9 mouse cellular contexts compared by ENCODE assay signal in the genomic region with DNA sequence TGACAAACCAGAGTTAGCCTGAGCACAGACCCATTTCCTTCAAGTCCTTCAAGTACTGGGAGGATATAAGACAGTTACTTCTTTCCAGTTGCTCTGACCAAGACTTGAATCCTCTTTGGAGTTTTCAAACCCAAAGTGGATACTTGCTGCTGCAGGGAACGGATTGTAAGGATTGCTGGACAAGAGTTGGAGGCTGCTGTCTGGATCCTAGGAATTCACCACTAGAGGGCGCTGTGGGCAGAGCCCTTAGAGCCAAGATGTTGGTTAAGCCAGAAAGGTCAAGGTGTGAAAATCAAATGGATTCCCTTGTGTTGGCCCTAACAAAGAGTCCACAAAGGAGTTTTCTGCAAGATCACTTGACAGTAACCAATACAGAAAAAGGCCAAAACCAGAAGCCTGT. TPM values are rescaled to one million over a fixed set of nuclear protein-coding genes. Genes with fewer than 3 reads are reported as not detected.
DNase-seq lines count a peak whose midpoint lies in the region; ATAC-seq and TF ChIP-seq lines count a peak whose summit lies in the region.
"Had no signal": no experiment of that assay in that cellular context is flagged by ENCODE, and none has a peak within 500 bp of the region (broad histone marks: within the 10 kb centered on the region; RNA-seq: fewer than 3 reads in every experiment).

No protein-coding gene starts in this region.

- H3K9ac ChIP-seq in lung, postnatal 0 days (replicated peaks; ENCODE audit: low read depth): no peak overlapping the region
- H3K9ac ChIP-seq: hindbrain, embryonic 15.5 days; stomach, embryonic 15.5 days had no signal

- no peak overlapping the region for H3K4me3 ChIP-seq in lung, postnatal 0 days (ENCODE audit: low read depth, low read length)
- no peak overlapping the region for H3K4me3 ChIP-seq in spleen, adult 2 months (ENCODE audit: extremely low read depth, insufficient read depth, insufficient read length)
- H3K4me3 ChIP-seq: hindbrain, embryonic 15.5 days; stomach, embryonic 15.5 days had no signal

- 11% methylated on average over 2 of the region's 2 CpGs for WGBS in lung, postnatal 0 days
- WGBS in spleen, adult 2 months: 5% methylated on average over 2 of the region's 2 CpGs

- H3K27ac ChIP-seq in lung, postnatal 0 days (ENCODE audit: low read length): no peak overlapping the region
- no peak overlapping the region for H3K27ac ChIP-seq in spleen, adult 2 months (ENCODE audit: insufficient read depth, low read length)
- H3K27ac ChIP-seq: hindbrain, embryonic 15.5 days; stomach, embryonic 15.5 days had no signal

- no peaks in the 10 kb centered on the region for H3K9me3 ChIP-seq in lung, postnatal 0 days (ENCODE audit: low read length)
- H3K9me3 ChIP-seq: hindbrain, embryonic 15.5 days; stomach, embryonic 15.5 days had no signal

- ATAC-seq in lung, postnatal 0 days: no peak

- TF ChIP-seq POLR2A in spleen, adult 2 months (IDR thresholded peaks at IDR 0.05; ENCODE audit: low read depth, low read length): no peak

- H3K4me2 ChIP-seq in lung, postnatal 0 days (replicated peaks; ENCODE audit: low read depth, low read length): no peak overlapping the region
- H3K4me2 ChIP-seq: hindbrain, embryonic 15.5 days; stomach, embryonic 15.5 days had no signal

- no peaks in the 10 kb centered on the region for H3K36me3 ChIP-seq in lung, postnatal 0 days (ENCODE audit: insufficient read depth, low read length)
- H3K36me3 ChIP-seq in spleen, adult 2 months (ENCODE audit: control insufficient read depth, insufficient read depth, low read length): no peaks in the 10 kb centered on the region
- H3K36me3 ChIP-seq: hindbrain, embryonic 15.5 days; stomach, embryonic 15.5 days had no signal

- DNase-seq in urinary bladder, postnatal 14 days (ENCODE audit: low spot score): peak; percentile 65
- DNase-seq in urinary bladder, postnatal 4 days (ENCODE audit: low spot score in 2 of 2): no peak
- DNase-seq in adrenal gland, postnatal 14 days: peak; percentile 82
- peak; percentile 80 for DNase-seq in embryo, embryonic 11 days
- DNase-seq in kidney, postnatal 4 days: peak; percentile 75 to 78
- peak; percentile 72 for DNase-seq in lung, postnatal 0 days (ENCODE audit: low spot score)
- DNase-seq in spleen, adult 2 months (ENCODE audit: low read depth in 1 of 2, low spot score in 2 of 2): peak; percentile 50 to 71

- no peaks in the 10 kb centered on the region for H3K27me3 ChIP-seq in lung, postnatal 0 days (replicated peaks; ENCODE audit: insufficient read depth, low read length)
- H3K27me3 ChIP-seq in spleen, adult 2 months (ENCODE audit: control insufficient read depth, insufficient read depth, low read length): no peaks in the 10 kb centered on the region
- H3K27me3 ChIP-seq: hindbrain, embryonic 15.5 days; stomach, embryonic 15.5 days had no signal

- H3K4me1 ChIP-seq in lung, postnatal 0 days (ENCODE audit: insufficient read depth, low read depth, low read length): peaks cover 6% of the 10 kb centered on the region; the same call in 1 of the 2 replicates
- no peaks in the 10 kb centered on the region for H3K4me1 ChIP-seq in spleen, adult 2 months (ENCODE audit: control insufficient read depth, insufficient read depth, insufficient read length)
- H3K4me1 ChIP-seq: hindbrain, embryonic 15.5 days; stomach, embryonic 15.5 days had no signal

- no peak for TF ChIP-seq EP300 in lung, postnatal 0 days (IDR thresholded peaks at IDR 0.05)

- TF ChIP-seq CTCF in lung, postnatal 0 days (IDR thresholded peaks at IDR 0.05): peak; percentile 89
- peak; percentile 74; the same call in 1 of the 2 replicates for TF ChIP-seq CTCF in spleen, adult 2 months (IDR thresholded peaks at IDR 0.05; ENCODE audit: extremely low read depth, insufficient read depth, insufficient read length, insufficient replicate concordance)

RNA-seq across cellular contexts. Expression of gene Abcg1, which starts 38.0 kb away (rescaled TPM):
- 11.7 and 21.9 TPM in 2 replicates for total RNA-seq in adrenal gland, postnatal 14 days (2021)
- 26.9 and 35.3 TPM in 2 replicates for polyA plus RNA-seq in lung, postnatal 0 days (2015; fragmentation: Nextera tagmentation; extraction: Ambion mirVana)
- 29.0 and 33.1 TPM in 2 replicates for polyA plus RNA-seq in spleen, adult 2 months (2012; rRNA removed)

Comparison
In these comparisons a context has a peak if more than half of its experiments do, and no peak if none do; other contexts are left out.
1. DNase-seq: peak in urinary bladder, postnatal 14 days (single experiment), adrenal gland, postnatal 14 days (single experiment), embryo, embryonic 11 days (single experiment), kidney, postnatal 4 days (2 of 2), lung, postnatal 0 days (single experiment) and spleen, adult 2 months (2 of 2); none in urinary bladder, postnatal 4 days (0 of 2).